Mouse (Mus musculus) spleen, adult 2 months (tissue): Measurements from ENCODE around the gene Yif1a.

Experiments used
- CTCF ChIP-seq: fragments of 200-500 bp; IDR thresholded peaks from 2 replicates; pipeline ENCODE4 v1.5.1; 2011; ENCODE audit warnings: mild to moderate bottlenecking, inconsistent platforms; ENCODE audit not compliant: insufficient read depth, insufficient read length, insufficient replicate concordance; ENCODE audit errors: extremely low read depth
- POLR2A ChIP-seq: fragments of 200-500 bp; IDR thresholded peaks from 2 replicates; pipeline ENCODE4 v1.6.1; 2011; ENCODE audit warnings: low read depth, low read length, inconsistent platforms

DNA sequence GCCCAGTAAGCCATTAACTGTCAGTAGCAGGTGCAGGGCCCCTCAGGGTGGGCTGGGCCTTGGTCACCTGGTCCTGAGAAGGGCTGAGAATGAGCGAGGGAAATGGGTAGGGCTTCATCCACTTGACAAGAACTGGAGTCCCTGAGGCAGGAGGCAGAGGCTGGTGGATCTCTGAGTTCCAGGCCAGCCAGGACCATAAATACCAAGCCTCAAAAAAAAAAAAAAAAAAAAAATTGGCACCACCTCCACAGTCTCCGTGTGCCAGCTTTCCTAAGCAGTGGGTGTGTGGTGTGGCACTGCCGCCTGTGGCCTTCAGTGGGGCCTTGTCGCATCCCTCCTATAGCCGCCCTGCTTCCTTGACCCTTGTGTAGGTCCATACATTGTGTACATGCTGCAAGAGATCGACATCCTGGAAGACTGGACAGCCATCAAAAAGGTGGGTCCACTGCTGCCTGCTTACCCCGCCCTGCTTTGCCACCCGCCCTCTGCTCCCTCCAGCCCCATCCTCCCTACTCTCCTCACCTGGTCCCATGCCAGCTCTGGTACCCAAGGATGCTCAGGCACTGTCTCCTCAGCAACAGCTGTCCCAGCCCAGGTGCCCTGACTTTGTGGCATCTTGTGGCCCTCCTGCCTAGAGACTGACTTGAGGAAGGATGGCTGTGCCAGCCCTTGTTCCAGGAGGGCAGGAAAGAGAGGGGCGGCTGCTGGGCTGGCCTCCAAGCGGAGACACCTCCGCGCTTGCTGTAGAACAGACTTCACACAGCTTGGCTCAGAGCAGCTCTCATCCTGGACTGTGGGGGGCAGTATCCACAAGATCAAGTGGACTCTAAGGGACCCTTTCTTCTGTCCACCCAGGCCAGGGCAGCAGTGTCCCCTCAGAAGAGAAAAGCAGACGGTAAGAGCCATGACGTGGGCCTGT, 39.9 kb upstream of the Yif1a start:
- TF ChIP-seq POLR2A (no peak), CTCF (no peak)
